12 mouse cellular contexts compared by ENCODE assay signal in genomic region chr3:145986317-145987001, GRCm38 (mm10). TPM values are rescaled to one million over a fixed set of nuclear protein-coding genes. Genes with fewer than 3 reads are reported as not detected.
DNase-seq lines count a peak whose midpoint lies in the region; ATAC-seq and TF ChIP-seq lines count a peak whose summit lies in the region.
"Had no signal": no experiment of that assay in that cellular context is flagged by ENCODE, and none has a peak within 500 bp of the region (broad histone marks: within the 10 kb centered on the region; RNA-seq: fewer than 3 reads in every experiment).

No protein-coding gene starts in this region.

- 55% methylated on average over 6 of the region's 6 CpGs for WGBS in heart, embryonic 14.5 days
- WGBS in lung, embryonic 14.5 days = 40% methylated on average over 6 of the region's 6 CpGs
- 51% methylated on average over 6 of the region's 6 CpGs for WGBS in embryonic facial prominence, embryonic 13.5 days

- peak overlapping the region; percentile 92 for H3K9ac ChIP-seq in heart, embryonic 14.5 days (ENCODE audit: low read length)
- 0 out of 2 replicates have a peak overlapping the region, but pooled peaks have one; percentile 25 for H3K9ac ChIP-seq in lung, embryonic 14.5 days
- no peak overlapping the region for H3K9ac ChIP-seq in embryonic facial prominence, embryonic 13.5 days

- H3K27ac ChIP-seq in heart, embryonic 14.5 days (replicated peaks in 1 of 2; ENCODE audit: control insufficient read depth in 1 of 2, insufficient read depth in 1 of 2, low read depth in 2 of 2, low read length in 2 of 2) = peak overlapping the region in 1 of 2 experiments; percentile 100; a peak in 2 of 4 replicates
- 0 out of 2 replicates have a peak overlapping the region, but pooled peaks have one; percentile 12 for H3K27ac ChIP-seq in lung, embryonic 14.5 days (ENCODE audit: low read depth)
- no peak overlapping the region for H3K27ac ChIP-seq in embryonic facial prominence, embryonic 13.5 days

- H3K4me2 ChIP-seq in heart, embryonic 14.5 days (ENCODE audit: low read length) = peak overlapping the region; percentile 81
- peak overlapping the region; percentile 81 for H3K4me2 ChIP-seq in lung, embryonic 14.5 days
- H3K4me2 ChIP-seq in embryonic facial prominence, embryonic 13.5 days = peak overlapping the region; percentile 87; the same call in 1 of the 2 replicates

- intact Hi-C loops in heart, postnatal 36 days (cut with DNase I) = loop anchor here (5.0 kb wide), 1 partner anchor 34 kb away; no protein-coding TSS in a partner anchor

- TF ChIP-seq CTCF in lung, embryonic 14.5 days (IDR thresholded peaks at IDR 0.05; ENCODE audit: low read depth) = no peak

- H3K36me3 ChIP-seq in heart, embryonic 14.5 days (ENCODE audit: control insufficient read depth, insufficient read depth, low read length) = peaks cover 4% of the 10 kb centered on the region; the same call in 1 of the 2 replicates
- H3K36me3 ChIP-seq in lung, embryonic 14.5 days (ENCODE audit: insufficient read depth) = no peaks in the 10 kb centered on the region
- H3K36me3 ChIP-seq in embryonic facial prominence, embryonic 13.5 days = no peaks in the 10 kb centered on the region; the same call in 1 of the 2 replicates

- ATAC-seq in heart, embryonic 14.5 days (ENCODE audit: insufficient number of reproducible peaks, insufficient read depth, low FRiP score, low read depth) = no peak
- no peak for ATAC-seq in lung, embryonic 14.5 days (ENCODE audit: insufficient read depth)
- no peak for ATAC-seq in embryonic facial prominence, embryonic 13.5 days (ENCODE audit: insufficient number of reproducible peaks, insufficient read depth, low FRiP score, low TSS enrichment, low read depth)
- no peak for ATAC-seq in activated CD4-positive, CD25-positive, alpha-beta regulatory T cell, adult 4 months

- no peak for DNase-seq in heart, postnatal 36 days
- DNase-seq in lung, embryonic 14.5 days = peak; percentile 58
- DNase-seq in lung, postnatal 36 days = no peak
- DNase-seq in lung, postnatal 10 days = peak; percentile 43
- DNase-seq in ovary, postnatal 14 days (ENCODE audit: low spot score) = no peak
- DNase-seq: embryo, embryonic 11 days; gastrocnemius, adult 2 months; kidney, adult 9 months; thymus, postnatal 4 days had no signal

- H3K4me3 ChIP-seq in heart, embryonic 14.5 days (ENCODE audit: control insufficient read depth in 1 of 2, insufficient read depth in 1 of 2, low read depth in 1 of 2, low read length in 2 of 2) = peak overlapping the region in 1 of 2 experiments; percentile 57; a peak in 2 of 4 replicates
- H3K4me3 ChIP-seq in lung, embryonic 14.5 days (ENCODE audit: low read depth, low read length) = peak overlapping the region; percentile 67
- 0 out of 2 replicates have a peak overlapping the region, but pooled peaks have one; percentile 74 for H3K4me3 ChIP-seq in embryonic facial prominence, embryonic 13.5 days

- H3K9me3 ChIP-seq in heart, embryonic 14.5 days (ENCODE audit: control insufficient read depth, low read length) = no peaks in the 10 kb centered on the region
- H3K9me3 ChIP-seq in lung, embryonic 14.5 days (ENCODE audit: low read depth, low read length) = no peaks in the 10 kb centered on the region
- no peaks in the 10 kb centered on the region for H3K9me3 ChIP-seq in embryonic facial prominence, embryonic 13.5 days

- no peaks in the 10 kb centered on the region for H3K27me3 ChIP-seq in heart, embryonic 14.5 days (ENCODE audit: control insufficient read depth, insufficient read depth, low read length)
- peaks cover 8% of the 10 kb centered on the region; the same call in 1 of the 2 replicates for H3K27me3 ChIP-seq in lung, embryonic 14.5 days (ENCODE audit: insufficient read depth, low read length)
- peaks cover 7% of the 10 kb centered on the region; the same call in 1 of the 2 replicates for H3K27me3 ChIP-seq in embryonic facial prominence, embryonic 13.5 days

- H3K4me1 ChIP-seq in heart, embryonic 14.5 days (ENCODE audit: control insufficient read depth in 2 of 2, insufficient read depth in 2 of 2, low read length in 2 of 2) = peaks cover 10 to 15% of the 10 kb centered on the region in 2 experiments
- H3K4me1 ChIP-seq in lung, embryonic 14.5 days (ENCODE audit: insufficient read depth) = peaks cover 13% of the 10 kb centered on the region
- H3K4me1 ChIP-seq in embryonic facial prominence, embryonic 13.5 days = peaks cover 23% of the 10 kb centered on the region

RNA-seq across cellular contexts. Expression of gene Syde2, which starts 1.2 kb away (rescaled TPM):
- polyA plus RNA-seq in heart, embryonic 14.5 days (2014; fragmentation: Nextera tagmentation; extraction: Ambion mirVana) = 12.7 and 12.8 TPM in 2 replicates
- 10 to 100 TPM; 13.8 to 18.6 TPM for total RNA-seq in heart, postnatal 36 days (2021)
- polyA plus RNA-seq in lung, embryonic 14.5 days (2014; fragmentation: Nextera tagmentation; extraction: Ambion mirVana) = 2.5 and 3.2 TPM in 2 replicates
- polyA plus RNA-seq in embryonic facial prominence, embryonic 13.5 days (2015; fragmentation: Nextera tagmentation; extraction: Ambion mirVana) = 1.8 and 2.1 TPM in 2 replicates
- polyA plus RNA-seq in activated CD4-positive, CD25-positive, alpha-beta regulatory T cell, adult 4 months (2017; shearing (Covaris generic)) = not detected

RNA-seq across cellular contexts. Expression of gene 2410004B18Rik, which starts 48.6 kb away (rescaled TPM):
- 36.9 and 43.1 TPM in 2 replicates for polyA plus RNA-seq in heart, embryonic 14.5 days (2014; fragmentation: Nextera tagmentation; extraction: Ambion mirVana)
- total RNA-seq in heart, postnatal 36 days (2021) = 10 to 100 TPM; 16.0 to 16.6 TPM
- 50.7 and 52.7 TPM in 2 replicates for polyA plus RNA-seq in lung, embryonic 14.5 days (2014; fragmentation: Nextera tagmentation; extraction: Ambion mirVana)
- polyA plus RNA-seq in embryonic facial prominence, embryonic 13.5 days (2015; fragmentation: Nextera tagmentation; extraction: Ambion mirVana) = 50.7 and 61.1 TPM in 2 replicates
- polyA plus RNA-seq in activated CD4-positive, CD25-positive, alpha-beta regulatory T cell, adult 4 months (2017; shearing (Covaris generic)) = 10 to 100 TPM; 14.2 to 21.6 TPM

Comparison
In these comparisons a context has a peak if more than half of its experiments do, and no peak if none do; other contexts are left out.
1. DNase-seq: peak in lung, embryonic 14.5 days (single experiment) and lung, postnatal 10 days (single experiment); none in heart, postnatal 36 days (0 of 2), lung, postnatal 36 days (single experiment) and ovary, postnatal 14 days (single experiment).
2. Peak in every context shown above with its lines, with median percentiles within 50 percentile points of each other: H3K4me2 ChIP-seq.